Mouse (Mus musculus) midbrain, embryonic 11.5 days (tissue): ENCODE data around the gene Mrpl18. TPM values are rescaled to one million over a fixed set of nuclear protein-coding genes. Genes with fewer than 3 reads are reported as not detected.

Experiments used
- microRNA-seq: library from miRNA; unstranded; fragments of <30 nt; microRNA quantifications from one replicate; pipeline ENCODE4, GENCODE M21; 2017
- polyA plus RNA-seq: library from polyadenylated mRNA; unstranded; fragments of >200 nt; fragmentation: Nextera tagmentation; extraction: Ambion mirVana; gene quantifications from 2 replicates; pipeline ENCODE4 v1.2.1, GENCODE M21; 2014

Gene Mrpl18
- polyA plus RNA-seq, 1 experiment from 2014 or later, result 176 TPM

Small RNAs within 50 kb of the gene (microRNA-seq; reads per million reads assigned to microRNA genes)
- gene Gm24085, result not detected

Other genes with a start within 250 kb of the Mrpl18 start
- gene Slc22a1, start 240.5 kb downstream of the Mrpl18 start, polyA plus RNA-seq, result not detected in 2 replicates
- gene Igf2r, start 146.7 kb downstream of the Mrpl18 start, polyA plus RNA-seq, result 13.3 and 14.9 TPM in 2 replicates
- gene Mas1, start 48.2 kb downstream of the Mrpl18 start, polyA plus RNA-seq, result not detected in 2 replicates
- not detected in 2 replicates for gene Mrgprh, start 40.3 kb downstream of the Mrpl18 start, polyA plus RNA-seq
- 1.1 and 1.2 TPM in 2 replicates for gene Pnldc1, start 6.1 kb downstream of the Mrpl18 start, polyA plus RNA-seq
- 542 and 583 TPM in 2 replicates for gene Tcp1, start 644 bp downstream of the Mrpl18 start, polyA plus RNA-seq
- gene Acat3, start 24.3 kb upstream of the Mrpl18 start, polyA plus RNA-seq, result 0.93 and 1.4 TPM in 2 replicates
- 370 and 373 TPM in 2 replicates for gene Acat2, start 44.4 kb upstream of the Mrpl18 start, polyA plus RNA-seq
- 136 and 144 TPM in 2 replicates for gene Wtap, start 77.8 kb upstream of the Mrpl18 start, polyA plus RNA-seq
- gene Sod2, start 90.5 kb upstream of the Mrpl18 start, polyA plus RNA-seq, result 114 and 120 TPM in 2 replicates
- gene Gpr31b, start 136.0 kb upstream of the Mrpl18 start, polyA plus RNA-seq, result not detected in 2 replicates
- gene Tcp10b, start 144.8 kb upstream of the Mrpl18 start, polyA plus RNA-seq, result not detected in 2 replicates
- not detected in 2 replicates for gene Unc93a, start 215.5 kb upstream of the Mrpl18 start, polyA plus RNA-seq